Mouse (Mus musculus): ENCODE measurements at regions not wholly inside any gene's neighbourhood (a gene's known extent, or its start where the extent isn't known, plus 50 kb on each side); places are given as distances from the start of the nearest gene placed in this dataset.
A peak's percentile ranks its signal among the peaks of the same experiment; 100 is the strongest.

- Histone ChIP-seq H3K4me3 (replicated peaks) (no peak overlapping the region), H3K27me3 (replicated peaks) (no peaks in the 10 kb centered on the region), H3K9ac (replicated peaks) (no peak overlapping the region), H3K27ac (replicated peaks) (no peak overlapping the region), H3K36me3 (no peaks in the 10 kb centered on the region), H3K4me2 (no peak overlapping the region), H3K9me3 (replicated peaks) (no peaks in the 10 kb centered on the region), H3K4me1 (no peaks in the 10 kb centered on the region)
- 76% methylated on average over 3 of the region's 3 CpGs for WGBS
- no peak for ATAC-seq (ENCODE audit: low FRiP score)
Observed at GRCm38 (mm10) chr15:5676704-5677103, 432.7 kb upstream of the Ptger4 start.

- H3K4me1 ChIP-seq: no peaks in the 10 kb centered on the region
- H3K36me3 ChIP-seq: no peaks in the 10 kb centered on the region
- no peaks in the 10 kb centered on the region for H3K9me3 ChIP-seq (replicated peaks)
- no peak overlapping the region for H3K4me3 ChIP-seq (replicated peaks)
- H3K4me2 ChIP-seq: no peak overlapping the region
- H3K27me3 ChIP-seq (replicated peaks): no peaks in the 10 kb centered on the region
- 92% methylated on average over 1 of the region's 1 CpGs for WGBS
- H3K9ac ChIP-seq (replicated peaks): no peak overlapping the region
- no peak for ATAC-seq (ENCODE audit: low FRiP score)
- H3K27ac ChIP-seq (replicated peaks): no peak overlapping the region
Observed at GRCm38 (mm10) chr15:5693810-5694209, 449.8 kb upstream of the Ptger4 start.

- Histone ChIP-seq H3K4me2 (no peak overlapping the region), H3K4me3 (replicated peaks) (no peak overlapping the region), H3K27ac (replicated peaks) (no peak overlapping the region), H3K27me3 (replicated peaks) (no peaks in the 10 kb centered on the region), H3K4me1 (no peaks in the 10 kb centered on the region), H3K36me3 (no peaks in the 10 kb centered on the region), H3K9ac (replicated peaks) (no peak overlapping the region), H3K9me3 (replicated peaks) (no peaks in the 10 kb centered on the region)
- ATAC-seq (ENCODE audit: low FRiP score): no peak
- WGBS: 85% methylated on average over 3 of the region's 3 CpGs
Observed at GRCm38 (mm10) chr15:5695015-5695414, 451.0 kb upstream of the Ptger4 start.

DNA sequence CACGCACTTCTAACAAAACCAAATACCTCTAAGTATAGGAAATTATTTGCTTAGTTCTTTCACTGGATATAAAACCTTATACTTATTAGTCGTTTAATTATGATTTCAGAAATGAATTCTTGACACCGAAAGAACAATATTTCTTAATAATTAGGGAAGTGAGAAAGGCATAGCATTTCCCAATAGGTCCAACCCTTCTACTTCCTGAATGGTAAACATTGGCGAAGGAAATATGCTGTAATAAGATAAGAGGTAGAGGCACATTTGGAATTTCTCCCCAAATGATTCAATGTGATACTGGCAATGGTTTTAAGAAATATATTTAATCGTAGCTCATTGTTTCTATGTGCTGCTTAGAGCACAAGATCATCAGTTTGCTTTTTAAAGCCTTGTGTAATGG is 464.5 kb upstream of the Ptger4 start:
- WGBS: 89% methylated on average over 5 of the region's 5 CpGs
- Histone ChIP-seq H3K4me2 (no peak overlapping the region), H3K9me3 (replicated peaks) (no peaks in the 10 kb centered on the region), H3K4me1 (no peaks in the 10 kb centered on the region), H3K27me3 (replicated peaks) (no peaks in the 10 kb centered on the region), H3K36me3 (no peaks in the 10 kb centered on the region), H3K9ac (replicated peaks) (no peak overlapping the region), H3K4me3 (replicated peaks) (no peak overlapping the region), H3K27ac (replicated peaks) (no peak overlapping the region)
- no peak for ATAC-seq (ENCODE audit: low FRiP score)

GRCm38 (mm10) chr15:5740658-5741057 is 496.7 kb upstream of the Ptger4 start:
- no peak overlapping the region for H3K4me2 ChIP-seq
- no peak overlapping the region for H3K4me3 ChIP-seq (replicated peaks)
- no peaks in the 10 kb centered on the region for H3K27me3 ChIP-seq (replicated peaks)
- H3K9ac ChIP-seq (replicated peaks): no peak overlapping the region
- no peaks in the 10 kb centered on the region for H3K4me1 ChIP-seq
- no peaks in the 10 kb centered on the region for H3K9me3 ChIP-seq (replicated peaks)
- no peak overlapping the region for H3K27ac ChIP-seq (replicated peaks)
- H3K36me3 ChIP-seq: no peaks in the 10 kb centered on the region
- WGBS: 6% methylated on average over 1 of the region's 1 CpGs
- ATAC-seq (ENCODE audit: low FRiP score): peak; percentile 76; the same call in 1 of the 2 replicates

DNA sequence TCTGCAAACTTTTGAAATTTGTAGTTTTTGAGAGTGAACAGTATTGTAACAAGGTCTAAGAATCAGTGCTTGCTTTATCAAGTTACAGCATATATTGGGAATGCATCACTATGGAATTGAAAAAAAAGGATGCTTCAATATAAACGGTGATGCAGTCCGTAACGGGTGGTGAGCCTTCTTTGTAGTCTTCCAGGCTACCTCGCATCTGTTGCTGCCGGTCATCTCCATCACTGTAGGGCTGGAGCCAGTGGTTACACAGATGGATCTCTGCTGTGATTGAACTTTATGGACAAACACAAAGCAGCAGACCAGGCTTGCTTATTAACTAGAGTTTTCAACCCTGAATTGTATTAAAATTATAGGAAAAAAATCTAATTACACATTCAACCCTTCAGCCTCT is 499.9 kb upstream of the Ptger4 start:
- no peak for ATAC-seq (ENCODE audit: low FRiP score)
- no peaks in the 10 kb centered on the region for H3K36me3 ChIP-seq
- H3K27me3 ChIP-seq (replicated peaks): no peaks in the 10 kb centered on the region
- H3K4me2 ChIP-seq: no peak overlapping the region
- no peak overlapping the region for H3K27ac ChIP-seq (replicated peaks)
- WGBS: 93% methylated on average over 5 of the region's 5 CpGs
- H3K4me3 ChIP-seq (replicated peaks): no peak overlapping the region
- no peaks in the 10 kb centered on the region for H3K9me3 ChIP-seq (replicated peaks)
- H3K4me1 ChIP-seq: no peaks in the 10 kb centered on the region
- no peak overlapping the region for H3K9ac ChIP-seq (replicated peaks)

DNA sequence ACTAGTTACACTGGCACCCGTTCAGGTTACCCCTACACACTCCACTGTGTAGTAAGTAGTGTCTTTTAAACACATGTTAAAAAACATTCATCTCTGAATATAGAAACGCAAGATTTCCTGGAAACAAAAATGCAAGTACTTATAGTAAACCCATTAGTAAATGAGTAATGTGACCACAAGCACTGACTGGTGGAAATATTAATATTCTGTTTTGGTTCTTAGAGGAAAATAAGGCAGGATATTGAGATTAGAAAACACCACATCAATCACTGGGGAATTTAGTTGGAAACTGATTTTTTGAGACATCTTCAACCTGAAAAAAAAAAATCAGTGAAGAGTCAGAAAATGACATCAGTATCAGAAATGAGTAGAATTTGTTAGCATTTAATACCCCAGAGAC is 514.7 kb upstream of the Ptger4 start:
- no peak overlapping the region for H3K27ac ChIP-seq (replicated peaks)
- ATAC-seq (ENCODE audit: low FRiP score): no peak
- H3K9me3 ChIP-seq (replicated peaks): no peaks in the 10 kb centered on the region
- H3K36me3 ChIP-seq: no peaks in the 10 kb centered on the region
- 91% methylated on average over 2 of the region's 2 CpGs for WGBS
- no peak overlapping the region for H3K9ac ChIP-seq (replicated peaks)
- no peaks in the 10 kb centered on the region for H3K4me1 ChIP-seq
- no peak overlapping the region for H3K4me2 ChIP-seq
- H3K4me3 ChIP-seq (replicated peaks): no peak overlapping the region
- H3K27me3 ChIP-seq (replicated peaks): no peaks in the 10 kb centered on the region

DNA sequence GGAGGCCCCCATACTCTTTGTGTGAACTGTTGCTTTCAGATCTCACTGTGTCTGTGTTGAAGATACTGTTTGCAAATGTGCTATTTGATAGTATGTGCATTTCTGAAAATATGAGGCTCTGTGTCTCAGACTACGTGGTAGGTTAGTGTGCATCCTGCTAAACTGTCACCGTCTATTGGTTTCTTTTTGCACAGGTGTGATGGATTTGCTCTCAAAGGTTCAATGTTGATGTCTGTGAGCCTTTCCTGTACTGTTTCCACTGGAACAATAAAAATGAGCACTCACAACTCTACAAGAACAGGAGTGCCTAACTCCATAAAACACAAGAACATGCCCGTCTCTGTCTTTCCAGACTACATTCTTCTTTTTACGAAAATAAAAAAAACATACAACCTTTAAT is 518.2 kb upstream of the Ptger4 start:
- no peaks in the 10 kb centered on the region for H3K27me3 ChIP-seq (replicated peaks)
- no peak overlapping the region for H3K9ac ChIP-seq (replicated peaks)
- H3K4me1 ChIP-seq: no peaks in the 10 kb centered on the region
- H3K36me3 ChIP-seq: no peaks in the 10 kb centered on the region
- H3K9me3 ChIP-seq (replicated peaks): no peaks in the 10 kb centered on the region
- WGBS: 86% methylated on average over 4 of the region's 4 CpGs
- no peak overlapping the region for H3K4me3 ChIP-seq (replicated peaks)
- H3K27ac ChIP-seq (replicated peaks): no peak overlapping the region
- no peak overlapping the region for H3K4me2 ChIP-seq
- ATAC-seq (ENCODE audit: low FRiP score): no peak

- H3K27ac ChIP-seq (replicated peaks): no peak overlapping the region
- no peaks in the 10 kb centered on the region for H3K27me3 ChIP-seq (replicated peaks)
- 78% methylated on average over 4 of the region's 4 CpGs for WGBS
- no peak for ATAC-seq (ENCODE audit: low FRiP score)
- no peak overlapping the region for H3K9ac ChIP-seq (replicated peaks)
- no peaks in the 10 kb centered on the region for H3K9me3 ChIP-seq (replicated peaks)
- H3K4me2 ChIP-seq: no peak overlapping the region
- H3K4me3 ChIP-seq (replicated peaks): no peak overlapping the region
- no peaks in the 10 kb centered on the region for H3K36me3 ChIP-seq
- no peaks in the 10 kb centered on the region for H3K4me1 ChIP-seq
Observed at GRCm38 (mm10) chr15:5777074-5777473, 522.5 kb upstream of the Dab2 start.

GRCm38 (mm10) chr15:5799917-5800316 is 499.7 kb upstream of the Dab2 start:
- no peaks in the 10 kb centered on the region for H3K36me3 ChIP-seq
- H3K9ac ChIP-seq (replicated peaks): no peak overlapping the region
- H3K9me3 ChIP-seq (replicated peaks): no peaks in the 10 kb centered on the region
- no peak overlapping the region for H3K4me2 ChIP-seq
- no peak for ATAC-seq (ENCODE audit: low FRiP score)
- H3K27me3 ChIP-seq (replicated peaks): no peaks in the 10 kb centered on the region
- H3K4me1 ChIP-seq: no peaks in the 10 kb centered on the region
- H3K4me3 ChIP-seq (replicated peaks): no peak overlapping the region
- no peak overlapping the region for H3K27ac ChIP-seq (replicated peaks)
- 94% methylated on average over 3 of the region's 3 CpGs for WGBS

DNA sequence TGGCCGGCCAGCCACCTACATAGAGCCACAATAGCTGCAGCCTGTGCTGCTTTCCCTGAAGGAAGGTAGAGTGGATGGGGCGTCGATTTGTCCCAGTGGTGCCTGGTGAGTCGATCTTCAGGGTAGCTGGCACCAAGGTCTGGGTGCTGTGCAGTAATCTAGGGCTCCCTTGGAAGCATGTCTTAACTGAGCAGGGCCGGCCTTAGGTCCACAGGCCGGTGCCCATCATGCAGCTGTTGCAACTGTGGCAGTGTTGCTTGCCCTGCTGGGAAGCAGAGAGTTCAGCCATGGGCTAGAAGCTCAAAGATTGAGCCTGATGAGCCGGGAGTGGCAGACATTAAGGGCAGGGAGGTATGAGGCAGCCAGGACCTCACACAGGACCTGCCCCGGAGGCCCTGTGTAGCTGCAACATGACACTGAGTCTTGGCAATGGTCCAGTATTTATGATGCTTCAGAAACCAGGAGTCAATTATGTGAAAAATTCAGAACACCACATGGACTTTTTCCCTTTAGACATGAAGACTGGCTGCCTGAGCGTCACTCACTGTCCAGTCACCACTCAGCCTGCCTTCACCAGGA is 488.3 kb upstream of the Dab2 start:
- no peaks in the 10 kb centered on the region for H3K9me3 ChIP-seq (replicated peaks)
- ATAC-seq (ENCODE audit: low FRiP score): no peak

DNA sequence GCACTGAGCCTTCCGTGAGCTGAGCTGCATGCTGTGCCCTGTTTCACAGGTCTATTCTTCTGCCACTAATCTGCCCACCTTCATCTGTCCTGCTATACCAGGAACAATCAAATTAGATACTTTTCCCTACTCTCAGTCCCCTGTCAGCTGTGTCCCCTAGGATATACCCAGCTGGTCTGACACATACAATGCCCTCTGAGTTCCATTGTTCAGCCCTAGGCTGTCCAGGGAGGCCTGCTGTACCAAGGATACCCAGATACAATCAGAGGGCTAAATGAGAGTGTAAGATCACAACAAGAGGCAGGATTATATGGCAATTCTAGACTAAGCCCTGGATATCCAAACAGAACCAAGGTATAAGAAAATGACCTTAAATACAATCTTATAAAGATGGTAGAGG is 487.6 kb upstream of the Dab2 start:
- Histone ChIP-seq H3K9ac (replicated peaks) (no peak overlapping the region), H3K9me3 (replicated peaks) (no peaks in the 10 kb centered on the region), H3K4me1 (no peaks in the 10 kb centered on the region), H3K4me3 (replicated peaks) (no peak overlapping the region), H3K4me2 (no peak overlapping the region), H3K27ac (replicated peaks) (no peak overlapping the region), H3K36me3 (no peaks in the 10 kb centered on the region), H3K27me3 (replicated peaks) (no peaks in the 10 kb centered on the region)
- 86% methylated on average over 1 of the region's 1 CpGs for WGBS
- ATAC-seq (ENCODE audit: low FRiP score): no peak

More for the DNA sequence above, 488.3 kb upstream of the Dab2 start:
- Histone ChIP-seq H3K4me2 (no peak overlapping the region), H3K9ac (replicated peaks) (no peak overlapping the region), H3K27ac (replicated peaks) (no peak overlapping the region), H3K27me3 (replicated peaks) (no peaks in the 10 kb centered on the region), H3K36me3 (no peaks in the 10 kb centered on the region), H3K4me1 (no peaks in the 10 kb centered on the region), H3K4me3 (replicated peaks) (no peak overlapping the region)
- WGBS: 89% methylated on average over 9 of the region's 9 CpGs

Data from neural tube, embryonic 15.5 days (tissue).